Mouse (Mus musculus) forebrain, embryonic 15.5 days (tissue): ENCODE measurements around the gene Entpd7. TPM values are rescaled to one million over a fixed set of nuclear protein-coding genes. Genes with fewer than 3 reads are reported as not detected.

ENCODE experiments used
- ATAC-seq: fragments of 200-750 bp; cut with Nextera tagmentation; replicated peaks from 2 replicates; pipeline ENCODE4 v1.8.0; 2017; ENCODE audit warnings: mild to moderate bottlenecking, moderate TSS enrichment, moderate library complexity
- H3K27ac ChIP-seq: fragments of 300-500 bp; sonication (generic); replicated peaks from 2 replicates; pipeline ENCODE4 v1.5.1; 2015; ENCODE audit warnings: mild to moderate bottlenecking, inconsistent platforms
- H3K27me3 ChIP-seq: fragments of 300-500 bp; sonication (generic); 2 replicates; pipeline ENCODE4 v1.6.1; 2015; ENCODE audit warnings: inconsistent platforms
- H3K36me3 ChIP-seq: fragments of 300-500 bp; sonication (generic); 2 replicates; pipeline ENCODE4 v1.6.1; 2015; ENCODE audit warnings: mild to moderate bottlenecking, inconsistent platforms
- H3K4me1 ChIP-seq: fragments of 300-500 bp; sonication (generic); 2 replicates; pipeline ENCODE4 v1.6.1; 2015; ENCODE audit warnings: inconsistent platforms
- H3K4me2 ChIP-seq: fragments of 300-500 bp; sonication (generic); replicated peaks from 2 replicates; pipeline ENCODE4 v1.6.1; 2015; ENCODE audit warnings: mild to moderate bottlenecking, inconsistent platforms
- H3K4me3 ChIP-seq: fragments of 300-500 bp; sonication (generic); 2 replicates; pipeline ENCODE4 v1.5.1; 2015; ENCODE audit warnings: mild to moderate bottlenecking, inconsistent platforms
- H3K9ac ChIP-seq: fragments of 300-500 bp; sonication (generic); replicated peaks from 2 replicates; pipeline ENCODE4 v1.6.1; 2015; ENCODE audit warnings: mild to moderate bottlenecking, inconsistent platforms
- H3K9me3 ChIP-seq: fragments of 300-500 bp; sonication (generic); 2 replicates; pipeline ENCODE4 v1.6.1; 2016; ENCODE audit warnings: inconsistent platforms
- WGBS: fragments of 180-500 bp; shearing (Covaris S2); methylation state at CpG from one replicate; pipeline ENCODE4 v1.1.7; 2015; ENCODE audit warnings: mixed read lengths; 5-methylcytosine and 5-hydroxymethylcytosine counted together
- polyA plus RNA-seq: library from polyadenylated mRNA; unstranded; fragments of >200 nt; fragmentation: Nextera tagmentation; extraction: Ambion mirVana; gene quantifications from 2 replicates; pipeline ENCODE4 v1.2.1, GENCODE M21; 2015

Gene Entpd7
- polyA plus RNA-seq, result 8.2 and 8.9 TPM in 2 replicates

GRCm38 (mm10) chr19:43689419-43690246 lies at the start of gene Entpd7:
TSS of gene Entpd7 (plus strand) at chr19:43689672.
- no peaks in the 10 kb centered on the region for H3K27me3 ChIP-seq
- WGBS, result 0% methylated on average over 60 of the region's 60 CpGs
- peak within 1 kb of the TSS; percentile 73 for H3K4me2 ChIP-seq
- H3K9ac ChIP-seq, result peak within 1 kb of the TSS; percentile 75
- peak; percentile 99 for ATAC-seq
- no peaks in the 10 kb centered on the region for H3K9me3 ChIP-seq
- 0 out of 2 replicates have a peak, but pooled peaks cover 2% of the 10 kb centered on the region for H3K36me3 ChIP-seq
- peaks cover 25% of the 10 kb centered on the region for H3K4me1 ChIP-seq
- H3K27ac ChIP-seq, result peak within 1 kb of the TSS; percentile 74
- peak within 1 kb of the TSS; percentile 69 for H3K4me3 ChIP-seq

DNA sequence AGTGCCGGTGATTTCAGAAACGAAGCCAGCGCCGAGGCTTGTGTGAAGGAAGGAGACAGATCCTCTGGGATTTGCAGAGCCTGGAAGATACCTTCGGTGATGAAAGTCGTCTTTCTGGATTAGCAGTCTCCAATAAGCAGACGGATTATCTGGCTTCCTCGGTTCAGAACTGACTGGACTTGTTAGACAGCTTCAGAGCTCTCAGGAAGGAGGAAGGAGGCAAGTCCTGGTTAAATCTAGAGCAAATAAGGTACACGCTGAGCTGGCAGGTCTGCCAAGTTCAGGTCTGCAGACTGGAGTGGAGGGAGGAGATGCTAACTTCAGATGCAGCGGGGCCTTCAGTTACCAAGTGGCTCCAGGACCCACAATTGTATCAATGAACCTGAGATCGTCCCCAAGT lies 47.6 kb upstream of the Entpd7 start:
- Histone ChIP-seq H3K27ac (no peak overlapping the region), H3K36me3 (no peaks in the 10 kb centered on the region), H3K4me3 (no peak overlapping the region), H3K9me3 (no peaks in the 10 kb centered on the region), H3K4me1 (no peaks in the 10 kb centered on the region), H3K27me3 (no peaks in the 10 kb centered on the region), H3K9ac (no peak overlapping the region), H3K4me2 (no peak overlapping the region)
- ATAC-seq, result no peak
- WGBS, result 72% methylated on average over 11 of the region's 11 CpGs

GRCm38 (mm10) chr19:43642843-43643242 lies 46.6 kb upstream of the Entpd7 start:
- Histone ChIP-seq H3K9me3 (no peaks in the 10 kb centered on the region), H3K36me3 (no peaks in the 10 kb centered on the region), H3K4me3 (no peak overlapping the region), H3K27me3 (no peaks in the 10 kb centered on the region), H3K27ac (no peak overlapping the region), H3K9ac (no peak overlapping the region), H3K4me1 (no peaks in the 10 kb centered on the region), H3K4me2 (no peak overlapping the region)
- WGBS, result 87% methylated on average over 9 of the region's 9 CpGs
- no peak for ATAC-seq

DNA sequence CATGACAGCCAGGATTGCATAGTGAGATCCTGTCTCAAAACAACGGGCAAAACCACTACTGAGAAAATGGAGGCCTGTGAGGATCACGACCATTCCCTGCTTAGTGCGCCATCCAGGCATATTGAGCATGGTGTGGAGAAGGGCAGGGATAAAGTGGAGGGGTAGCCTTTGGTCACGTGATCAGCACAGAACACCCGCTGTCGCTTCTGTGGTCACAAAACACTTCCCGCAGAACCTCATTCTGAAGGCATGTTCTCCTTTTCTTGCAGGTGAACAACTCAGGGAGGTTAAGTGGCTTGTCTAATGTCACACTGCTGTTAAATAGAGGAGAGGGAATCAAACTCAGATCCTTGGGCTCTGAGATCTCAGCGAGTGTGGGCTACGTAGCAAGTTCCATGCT lies 44.0 kb upstream of the Entpd7 start:
- 90% methylated on average over 9 of the region's 9 CpGs for whole genome bisulfite sequencing
- no peak overlapping the region for H3K9ac ChIP-seq
- no peak for ATAC-seq
- no peak overlapping the region for H3K4me3 ChIP-seq
- H3K27me3 ChIP-seq, result no peaks in the 10 kb centered on the region
- H3K4me1 ChIP-seq, result no peaks in the 10 kb centered on the region
- no peaks in the 10 kb centered on the region for H3K36me3 ChIP-seq
- H3K27ac ChIP-seq, result no peak overlapping the region
- H3K9me3 ChIP-seq, result no peaks in the 10 kb centered on the region
- no peak overlapping the region for H3K4me2 ChIP-seq

DNA sequence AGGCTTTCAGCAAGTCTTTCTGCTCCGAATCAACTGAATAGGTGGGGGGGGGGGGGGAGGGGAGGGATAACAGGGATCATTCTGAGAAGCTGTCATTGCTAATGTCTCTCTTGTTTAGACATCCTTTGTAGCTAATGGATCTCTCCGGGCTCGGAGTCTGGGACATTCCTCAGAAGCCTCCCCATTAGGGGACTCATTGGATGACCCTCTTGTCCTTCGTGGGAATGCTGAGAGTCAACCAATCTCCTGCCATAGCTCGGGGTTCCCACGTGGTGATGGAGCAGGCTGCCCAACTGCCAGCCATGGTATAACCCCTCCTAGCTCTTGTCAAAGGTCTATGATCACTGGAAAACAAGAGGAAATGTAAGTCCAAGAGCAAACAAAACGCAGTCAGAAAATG lies 42.6 kb upstream of the Entpd7 start:
- Histone ChIP-seq H3K9ac (no peak overlapping the region), H3K9me3 (no peaks in the 10 kb centered on the region), H3K27ac (no peak overlapping the region), H3K4me1 (no peaks in the 10 kb centered on the region), H3K4me3 (no peak overlapping the region), H3K36me3 (no peaks in the 10 kb centered on the region), H3K4me2 (no peak overlapping the region), H3K27me3 (no peaks in the 10 kb centered on the region)
- no peak for ATAC-seq
- 64% methylated on average over 7 of the region's 7 CpGs for WGBS

GRCm38 (mm10) chr19:43647261-43647660 lies 42.2 kb upstream of the Entpd7 start:
- no peak for ATAC-seq
- Histone ChIP-seq H3K9ac (no peak overlapping the region), H3K4me1 (no peaks in the 10 kb centered on the region), H3K27me3 (no peaks in the 10 kb centered on the region), H3K36me3 (no peaks in the 10 kb centered on the region), H3K4me3 (no peak overlapping the region), H3K9me3 (no peaks in the 10 kb centered on the region), H3K4me2 (no peak overlapping the region), H3K27ac (no peak overlapping the region)
- 93% methylated on average over 9 of the region's 9 CpGs for WGBS

GRCm38 (mm10) chr19:43648343-43648742 lies 41.1 kb upstream of the Entpd7 start:
- ATAC-seq, result no peak
- H3K4me2 ChIP-seq, result no peak overlapping the region
- H3K27me3 ChIP-seq, result no peaks in the 10 kb centered on the region
- no peak overlapping the region for H3K9ac ChIP-seq
- WGBS, result 91% methylated on average over 4 of the region's 4 CpGs
- H3K36me3 ChIP-seq, result no peaks in the 10 kb centered on the region
- no peaks in the 10 kb centered on the region for H3K9me3 ChIP-seq
- H3K27ac ChIP-seq, result no peak overlapping the region
- no peaks in the 10 kb centered on the region for H3K4me1 ChIP-seq
- no peak overlapping the region for H3K4me3 ChIP-seq

GRCm38 (mm10) chr19:43651241-43651785 lies 38.2 kb upstream of the Entpd7 start:
- Histone ChIP-seq H3K27me3 (no peaks in the 10 kb centered on the region), H3K4me1 (no peaks in the 10 kb centered on the region), H3K36me3 (no peaks in the 10 kb centered on the region), H3K4me3 (no peak overlapping the region), H3K9me3 (no peaks in the 10 kb centered on the region), H3K9ac (no peak overlapping the region), H3K27ac (no peak overlapping the region), H3K4me2 (no peak overlapping the region)
- ATAC-seq, result no peak
- 66% methylated on average over 8 of the region's 8 CpGs for WGBS

- H3K4me1 ChIP-seq, result no peaks in the 10 kb centered on the region
- H3K36me3 ChIP-seq, result no peaks in the 10 kb centered on the region
- ATAC-seq, result no peak
- H3K27ac ChIP-seq, result no peak overlapping the region
- no peak overlapping the region for H3K4me3 ChIP-seq
- H3K4me2 ChIP-seq, result no peak overlapping the region
- H3K9me3 ChIP-seq, result no peaks in the 10 kb centered on the region
- 38% methylated on average over 11 of the region's 11 CpGs for WGBS
- H3K9ac ChIP-seq, result no peak overlapping the region
- H3K27me3 ChIP-seq, result no peaks in the 10 kb centered on the region
Measured at GRCm38 (mm10) chr19:43655735-43656492, 33.6 kb upstream of the Entpd7 start.

DNA sequence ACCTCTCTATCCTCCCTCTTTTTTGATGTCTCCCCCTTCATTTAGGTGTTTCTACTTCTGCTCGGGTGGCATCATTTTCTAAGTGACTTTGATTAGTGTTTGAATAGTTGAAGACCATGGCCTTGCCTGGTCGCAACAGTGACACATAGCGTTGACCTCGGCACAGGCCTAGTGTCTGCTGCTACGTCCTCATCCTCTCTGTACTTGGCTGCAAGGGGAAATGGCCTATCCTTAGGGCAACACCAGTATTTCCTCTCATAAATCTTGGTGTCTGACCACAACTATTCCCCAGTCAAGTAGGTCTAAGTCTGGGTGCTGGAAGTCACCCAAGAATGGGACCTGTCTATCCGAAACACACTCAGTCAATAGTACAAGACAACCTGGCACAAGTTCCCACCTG lies 29.8 kb upstream of the Entpd7 start:
- no peak for ATAC-seq
- Histone ChIP-seq H3K9ac (no peak overlapping the region), H3K27me3 (no peaks in the 10 kb centered on the region), H3K36me3 (peaks cover 6% of the 10 kb centered on the region; the same call in 1 of the 2 replicates), H3K4me2 (no peak overlapping the region), H3K4me1 (no peaks in the 10 kb centered on the region), H3K27ac (no peak overlapping the region), H3K4me3 (no peak overlapping the region), H3K9me3 (no peaks in the 10 kb centered on the region)
- 84% methylated on average over 6 of the region's 6 CpGs for whole genome bisulfite sequencing

GRCm38 (mm10) chr19:43660774-43661173 lies 28.7 kb upstream of the Entpd7 start:
- no peaks in the 10 kb centered on the region for H3K9me3 ChIP-seq
- no peak overlapping the region for H3K4me2 ChIP-seq
- H3K4me1 ChIP-seq, result no peaks in the 10 kb centered on the region
- H3K4me3 ChIP-seq, result no peak overlapping the region
- no peak for ATAC-seq
- WGBS, result 86% methylated on average over 9 of the region's 9 CpGs
- no peaks in the 10 kb centered on the region for H3K27me3 ChIP-seq
- H3K36me3 ChIP-seq, result peaks cover 6% of the 10 kb centered on the region; the same call in 1 of the 2 replicates
- no peak overlapping the region for H3K9ac ChIP-seq
- H3K27ac ChIP-seq, result no peak overlapping the region
